Mouse (Mus musculus) liver, embryonic 11.5 days (tissue): ENCODE measurements around the gene Rangrf. TPM values are rescaled to one million over a fixed set of nuclear protein-coding genes. Genes with fewer than 3 reads are reported as not detected.
"Not testable (repeated sequence)": the region's sequence is repeated elsewhere in the genome, so short reads cannot be mapped to it uniquely, and the experiment has no call there.

Source experiments
- ATAC-seq: fragments of 200-750 bp; cut with Nextera tagmentation; replicated peaks from 2 replicates; pipeline ENCODE4 v1.8.0; 2017; ENCODE audit warnings: moderate number of reproducible peaks, mild to moderate bottlenecking, moderate TSS enrichment, moderate library complexity; ENCODE audit not compliant: low FRiP score
- DNase-seq: peaks from one replicate; pipeline ENCODE4 v3.0.0-alpha.2; 2017; ENCODE audit warnings: low spot score
- H3K27ac ChIP-seq: fragments of 300-500 bp; sonication (generic); 2 replicates; pipeline ENCODE4 v1.5.1; 2014; ENCODE audit warnings: mild to moderate bottlenecking, low read depth, low read length, control low read depth
- H3K27me3 ChIP-seq: fragments of 300-500 bp; sonication (generic); replicated peaks from 2 replicates; pipeline ENCODE4 v1.6.1; 2014; ENCODE audit warnings: low read length, mixed read lengths; ENCODE audit not compliant: control insufficient read depth, insufficient read depth
- H3K36me3 ChIP-seq: fragments of 300-500 bp; sonication (generic); 2 replicates; pipeline ENCODE4 v1.6.1; 2014; ENCODE audit warnings: mild to moderate bottlenecking, low read length, moderate library complexity, mixed read lengths; ENCODE audit not compliant: control insufficient read depth, insufficient read depth
- H3K4me1 ChIP-seq: fragments of 300-500 bp; sonication (generic); replicated peaks from 2 replicates; pipeline ENCODE4 v1.6.1; 2014; ENCODE audit warnings: low read length, mixed read lengths; ENCODE audit not compliant: control insufficient read depth, insufficient read depth
- H3K4me2 ChIP-seq: fragments of 300-500 bp; sonication (generic); 2 replicates; pipeline ENCODE4 v1.6.1; 2014; ENCODE audit warnings: mild to moderate bottlenecking, control low read depth, moderate library complexity
- H3K4me3 ChIP-seq: fragments of 300-500 bp; sonication (generic); 2 replicates; pipeline ENCODE4 v1.5.1; 2014; ENCODE audit warnings: low read depth, low read length, control low read depth
- H3K9ac ChIP-seq: fragments of 300-500 bp; sonication (generic); 2 replicates; pipeline ENCODE4 v1.6.1; 2014; ENCODE audit warnings: low read depth, low read length, control low read depth
- H3K9me3 ChIP-seq: fragments of 300-500 bp; sonication (generic); 2 replicates; pipeline ENCODE4 v1.6.1; 2016; ENCODE audit warnings: low read length, inconsistent platforms, mixed read lengths; ENCODE audit not compliant: control insufficient read depth
- WGBS: fragments of 180-500 bp; shearing (Covaris S2); extraction: QIAGEN DNeasy Blood & Tissue Kit; methylation state at CpG from one replicate; pipeline ENCODE4 v1.1.7; 2014; 5-methylcytosine and 5-hydroxymethylcytosine counted together
- polyA plus RNA-seq: library from polyadenylated mRNA; unstranded; fragments of >200 nt; fragmentation: Nextera tagmentation; extraction: Ambion mirVana; gene quantifications from 2 replicates; pipeline ENCODE4 v1.2.1, GENCODE M21; 2014

The Rangrf gene
- polyA plus RNA-seq, 1 experiment from 2014 or later: 97.5 TPM

DNA sequence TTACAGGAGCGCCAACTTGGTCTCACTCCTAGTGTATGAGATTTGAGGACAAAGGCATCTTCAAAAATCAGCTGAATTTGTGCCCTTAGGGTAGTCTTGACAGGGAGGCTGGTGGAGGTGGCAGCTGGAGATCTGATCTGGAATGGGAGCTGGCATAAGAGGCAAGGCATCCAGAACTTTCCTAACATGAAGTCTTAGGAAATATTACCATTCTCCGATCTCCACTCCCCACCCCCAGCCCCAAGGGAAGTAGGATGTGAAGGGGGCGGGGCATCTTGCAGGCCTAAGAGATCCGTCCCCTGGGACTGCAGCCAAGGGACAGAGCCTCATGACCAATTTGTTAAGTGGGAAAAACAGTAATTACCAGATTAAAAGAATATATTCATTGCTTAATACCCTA lies 4.8 kb downstream of the Rangrf start:
- DNase-seq: no peak
- 72% methylated on average over 4 of the region's 4 CpGs for WGBS
- Histone ChIP-seq H3K9me3 (no peaks in the 10 kb centered on the region), H3K27ac (no peak overlapping the region), H3K36me3 (no peaks in the 10 kb centered on the region), H3K27me3 (no peaks in the 10 kb centered on the region), H3K4me3 (no peak overlapping the region), H3K4me2 (no peak overlapping the region), H3K9ac (no peak overlapping the region), H3K4me1 (peaks cover 24% of the 10 kb centered on the region)
- no peak for ATAC-seq

DNA sequence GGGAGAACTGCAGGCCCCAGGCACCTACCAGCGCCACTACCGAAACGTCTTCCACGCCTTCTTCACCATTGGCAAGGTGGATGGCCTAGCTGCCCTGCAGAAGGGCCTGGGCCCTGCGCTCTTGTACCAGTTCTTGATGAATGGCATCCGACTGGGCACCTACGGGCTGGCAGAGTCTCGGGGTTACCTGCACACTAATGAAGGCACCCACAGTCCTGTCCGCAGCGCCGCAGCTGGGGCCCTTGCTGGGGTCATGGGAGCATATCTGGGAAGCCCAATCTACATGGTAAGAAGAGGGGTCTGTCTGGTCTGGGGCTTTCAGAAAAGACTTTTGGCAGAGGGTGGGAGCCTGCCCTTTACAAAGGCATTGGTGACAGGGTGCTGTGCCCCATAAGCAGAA lies 6.2 kb downstream of the Rangrf start:
- Histone ChIP-seq H3K36me3 (no peaks in the 10 kb centered on the region), H3K27me3 (no peaks in the 10 kb centered on the region), H3K4me2 (no peak overlapping the region), H3K4me3 (no peak overlapping the region), H3K27ac (no peak overlapping the region), H3K9ac (no peak overlapping the region), H3K4me1 (peaks cover 21% of the 10 kb centered on the region), H3K9me3 (no peaks in the 10 kb centered on the region)
- 87% methylated on average over 11 of the region's 11 CpGs for WGBS
- no peak for DNase-seq
- ATAC-seq: no peak

DNA sequence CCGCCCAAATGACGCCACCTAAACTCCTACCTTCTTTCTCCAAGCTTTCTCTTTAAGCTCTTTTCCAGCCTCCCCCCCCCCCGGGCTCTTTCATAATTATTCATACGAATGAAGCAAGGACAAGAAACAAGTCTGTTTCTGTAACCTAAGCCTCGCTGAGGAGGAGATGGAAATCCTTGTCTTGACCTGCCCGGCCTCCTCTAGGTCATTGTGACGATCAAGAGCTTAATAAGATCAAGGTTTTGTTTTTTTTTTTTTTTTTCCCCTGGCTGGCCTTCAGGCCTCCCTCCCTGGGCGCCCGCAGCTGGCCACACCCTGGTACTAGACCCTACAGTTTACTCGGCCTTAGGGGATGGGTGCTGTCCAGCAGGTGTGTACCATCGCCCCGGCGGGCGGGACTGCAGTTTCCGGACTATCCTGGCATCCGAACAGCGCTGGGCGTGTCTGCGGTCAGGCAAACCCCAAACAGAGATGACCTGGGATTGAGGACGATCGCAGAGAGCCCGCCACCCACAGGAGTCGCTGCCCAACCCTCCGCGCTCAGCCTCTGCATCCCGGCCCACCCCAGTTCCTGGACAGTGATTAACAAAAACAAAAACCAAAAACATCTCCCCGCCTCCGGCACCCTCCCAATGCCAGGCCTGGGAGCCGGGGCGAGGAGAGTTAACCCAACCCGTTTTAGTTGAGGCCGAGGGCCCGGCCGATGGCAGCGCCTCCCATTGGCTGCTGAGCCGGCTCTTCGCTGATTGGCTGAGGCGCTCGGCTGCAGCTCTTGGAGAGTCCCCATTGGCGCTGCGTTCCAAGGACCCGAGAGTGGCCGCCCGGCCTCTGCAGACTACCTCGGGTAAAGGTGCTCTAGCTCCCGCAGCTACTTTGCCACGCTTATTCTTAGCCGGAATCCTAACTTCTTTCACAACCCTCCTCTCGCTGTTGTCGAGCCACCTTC lies 7.4 kb downstream of the Rangrf start, which contains the start of gene Slc25a35:
Gene Slc25a35, plus strand, starts transcription at position 795 of the 946 bp plus-strand sequence.
- H3K4me1 ChIP-seq: peaks cover 17% of the 10 kb centered on the region
- ATAC-seq (peak; percentile 94), DNase-seq (peak; percentile 86)
- peak within 1 kb of the TSS; percentile 55 for H3K9ac ChIP-seq
- no peak within 1 kb of the TSS; the same call in 1 of the 2 replicates for H3K27ac ChIP-seq
- 1% methylated on average over 50 of the region's 50 CpGs for WGBS
- H3K4me3 ChIP-seq: peak within 1 kb of the TSS; percentile 71
- no peaks in the 10 kb centered on the region for H3K9me3 ChIP-seq
- peak within 1 kb of the TSS; percentile 98 for H3K4me2 ChIP-seq
- H3K36me3 ChIP-seq: no peaks in the 10 kb centered on the region
- H3K27me3 ChIP-seq: no peaks in the 10 kb centered on the region

DNA sequence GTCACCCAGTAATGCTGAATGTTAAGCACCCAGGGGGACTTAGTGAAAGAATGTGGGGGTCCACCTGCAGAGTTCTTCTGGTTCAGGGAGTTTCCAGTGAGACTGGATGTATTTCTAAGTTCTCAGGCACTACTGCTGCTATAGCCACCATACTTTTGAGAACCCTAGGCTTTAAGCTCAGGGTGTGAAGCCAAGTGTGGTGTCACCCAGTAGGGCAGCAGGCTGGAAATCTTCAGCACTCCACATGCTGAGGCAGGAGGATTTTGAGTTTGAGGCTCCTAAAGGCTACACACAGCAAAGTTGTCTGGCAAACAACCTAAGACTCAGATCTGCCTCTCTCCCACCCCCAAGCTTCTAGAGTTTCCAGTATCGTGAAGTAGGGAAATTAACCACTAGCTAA lies 8.4 kb downstream of the Rangrf start:
- Histone ChIP-seq H3K9ac (no peak overlapping the region), H3K9me3 (no peaks in the 10 kb centered on the region), H3K4me1 (peaks cover 13% of the 10 kb centered on the region), H3K27ac (no peak overlapping the region), H3K36me3 (no peaks in the 10 kb centered on the region), H3K27me3 (no peaks in the 10 kb centered on the region), H3K4me3 (no peak overlapping the region), H3K4me2 (peak overlapping the region; percentile 98)
- 46% methylated on average over 1 of the region's 1 CpGs for WGBS
- ATAC-seq: no peak
- DNase-seq: no peak

DNA sequence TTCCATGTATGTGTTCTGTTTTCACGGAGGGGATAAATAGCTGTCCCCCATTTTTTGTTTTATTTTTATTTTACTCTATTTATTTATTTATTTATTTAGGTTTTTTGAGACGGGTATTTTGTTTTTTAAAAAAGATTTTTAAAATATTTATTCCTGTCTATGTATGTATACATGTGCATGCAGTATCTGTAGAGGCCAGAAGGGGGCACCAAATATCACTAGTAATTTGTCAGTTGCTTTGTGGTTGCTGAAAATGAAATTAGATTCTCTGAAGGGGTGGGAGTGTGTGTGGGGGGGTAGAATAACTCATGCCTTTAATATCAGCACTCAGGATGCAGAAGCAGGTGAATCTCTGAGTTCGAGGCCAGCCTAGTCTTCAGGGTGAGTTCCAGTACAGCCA lies 9.1 kb downstream of the Rangrf start:
- peaks cover 13% of the 10 kb centered on the region for H3K4me1 ChIP-seq
- DNase-seq: no peak
- no peaks in the 10 kb centered on the region for H3K36me3 ChIP-seq
- H3K4me2 ChIP-seq: no peak overlapping the region
- H3K4me3 ChIP-seq: no peak overlapping the region
- no peak overlapping the region for H3K27ac ChIP-seq
- no peak overlapping the region for H3K9ac ChIP-seq
- no peaks in the 10 kb centered on the region for H3K9me3 ChIP-seq
- 20% methylated on average over 3 of the region's 3 CpGs for WGBS
- no peak for ATAC-seq
- no peaks in the 10 kb centered on the region for H3K27me3 ChIP-seq

DNA sequence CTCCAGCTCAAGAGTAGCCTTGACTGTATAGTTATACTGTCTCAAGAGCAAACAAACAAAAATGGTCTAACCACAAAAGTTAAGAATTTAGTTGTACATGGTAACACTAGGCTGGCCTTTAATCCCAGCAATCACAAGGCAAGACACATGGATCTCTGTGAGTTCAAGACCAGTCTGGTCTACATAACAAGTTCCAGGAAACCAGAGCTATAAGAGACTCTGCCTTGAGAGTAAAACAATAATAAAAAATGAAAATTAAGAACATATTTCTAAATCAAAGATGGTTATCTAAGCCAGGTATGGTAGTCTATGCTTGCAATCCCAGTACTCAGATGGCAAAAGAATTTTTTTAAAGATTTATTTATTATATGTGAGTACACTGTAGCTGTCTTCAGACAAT lies 9.9 kb downstream of the Rangrf start:
- Histone ChIP-seq H3K4me3 (no peak overlapping the region), H3K27ac (no peak overlapping the region), H3K4me1 (peaks cover 13% of the 10 kb centered on the region), H3K36me3 (no peaks in the 10 kb centered on the region), H3K9ac (no peak overlapping the region), H3K27me3 (no peaks in the 10 kb centered on the region), H3K4me2 (no peak overlapping the region), H3K9me3 (no peaks in the 10 kb centered on the region)
- ATAC-seq (no peak), DNase-seq (no peak)

DNA sequence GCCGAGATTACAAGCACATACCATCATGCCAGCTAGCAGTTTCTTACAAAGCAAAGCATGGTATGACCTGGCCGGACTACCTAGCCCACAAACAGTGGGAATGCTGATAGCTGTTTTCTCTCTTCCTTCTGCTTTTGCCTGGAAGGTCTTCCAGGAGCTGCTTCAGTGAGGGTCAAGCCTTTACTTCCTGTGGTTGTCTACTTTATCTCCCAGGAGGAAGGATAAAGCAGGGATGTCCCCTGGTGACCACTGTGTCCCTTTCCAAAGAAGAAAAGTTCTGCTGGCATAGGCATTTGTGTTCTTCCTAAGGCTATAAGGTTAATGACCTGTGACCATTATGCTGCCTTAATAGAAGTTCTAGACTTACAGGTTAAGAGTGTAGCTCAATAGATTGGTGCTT lies 11.6 kb downstream of the Rangrf start:
- WGBS: 67% methylated on average over 2 of the region's 2 CpGs
- ATAC-seq: no peak
- Histone ChIP-seq H3K9ac (no peak overlapping the region), H3K4me3 (no peak overlapping the region), H3K27me3 (no peaks in the 10 kb centered on the region), H3K27ac (no peak overlapping the region), H3K9me3 (no peaks in the 10 kb centered on the region), H3K4me2 (no peak overlapping the region), H3K4me1 (peaks cover 13% of the 10 kb centered on the region), H3K36me3 (no peaks in the 10 kb centered on the region)
- DNase-seq: no peak

DNA sequence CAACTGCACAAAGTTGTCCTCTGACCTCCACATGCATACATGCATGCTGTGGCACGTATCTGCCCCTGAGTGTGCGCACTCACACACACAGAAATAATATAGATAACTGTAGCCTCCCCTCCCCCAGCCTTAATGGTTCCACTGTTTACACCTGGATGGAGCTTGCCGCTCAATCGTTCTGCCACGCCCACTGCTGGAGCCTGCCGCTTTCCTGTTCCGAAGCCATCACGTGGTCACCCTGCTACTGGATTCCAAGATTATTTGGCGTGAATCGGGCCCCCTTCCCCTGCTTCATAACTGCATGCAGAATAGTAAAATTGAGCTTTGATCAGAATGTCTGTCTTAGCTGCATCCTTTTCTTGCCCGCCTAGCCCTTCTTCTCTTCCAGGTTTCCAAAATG lies 12.8 kb downstream of the Rangrf start:
- ATAC-seq, H3K27me3 ChIP-seq, H3K4me2 ChIP-seq, DNase-seq, H3K4me1 ChIP-seq, H3K27ac ChIP-seq, H3K36me3 ChIP-seq, H3K4me3 ChIP-seq, H3K9ac ChIP-seq, H3K9me3 ChIP-seq: not testable (repeated sequence)
- 28% methylated on average over 11 of the region's 11 CpGs for WGBS

DNA sequence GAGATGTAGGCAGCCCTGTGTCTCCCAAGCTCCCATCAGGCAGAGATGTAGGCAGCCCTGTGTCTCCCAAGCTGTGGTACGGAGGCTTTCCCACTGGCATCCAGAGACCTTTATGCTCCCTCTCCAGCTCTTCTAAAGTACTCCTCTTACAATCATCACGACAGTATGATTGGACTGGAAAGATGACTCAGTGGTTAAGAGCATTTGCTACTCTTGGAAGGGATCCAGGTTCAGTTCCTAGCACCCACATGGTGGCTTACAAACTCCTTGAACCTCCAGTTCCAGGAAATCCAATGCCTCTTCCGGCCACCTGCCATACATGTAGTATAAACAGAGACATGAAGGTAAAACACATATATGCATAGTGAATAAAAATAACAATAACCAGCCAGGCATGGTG lies 13.4 kb downstream of the Rangrf start:
- Histone ChIP-seq H3K4me3 (no peak overlapping the region), H3K9ac (no peak overlapping the region), H3K4me1 (peaks cover under 1% of the 10 kb centered on the region; the same call in 1 of the 2 replicates), H3K27ac (no peak overlapping the region), H3K36me3 (no peaks in the 10 kb centered on the region), H3K27me3 (peaks cover 10% of the 10 kb centered on the region), H3K9me3 (no peaks in the 10 kb centered on the region), H3K4me2 (no peak overlapping the region)
- DNase-seq (no peak), ATAC-seq (no peak)
- 72% methylated on average over 3 of the region's 3 CpGs for WGBS
